Comparison of ENCODE assay signal across 8 mouse cellular contexts in genomic region chr17:32350382-32350983, GRCm38 (mm10). TPM values are rescaled to one million over a fixed set of nuclear protein-coding genes. Genes with fewer than 3 reads are reported as not detected.
DNase-seq lines count a peak whose midpoint lies in the region; ATAC-seq lines count a peak whose summit lies in the region.

TSS of gene Akap8l (minus strand) at chr17:32350607.

- H3K4me2 ChIP-seq in intestine, embryonic 14.5 days (ENCODE audit: low read length) = peak within 1 kb of the TSS; percentile 71

- peak; percentile 86 to 91 for DNase-seq in adrenal gland, adult 18-20 months (ENCODE audit: low spot score in 2 of 2)
- DNase-seq in embryo, embryonic 11 days = peak; percentile 98
- peak; percentile 97 for DNase-seq in gastrocnemius, postnatal 25 days
- DNase-seq in intestine, embryonic 14.5 days (ENCODE audit: low spot score) = peak; percentile 95
- peak; percentile 98 to 99 for DNase-seq in left cerebral cortex, postnatal 14 days (ENCODE audit: low spot score in 2 of 2)
- DNase-seq in mesoderm, embryonic 11.5 days (ENCODE audit: low read depth, low spot score) = peak; percentile 98
- peak; percentile 97 to 98 for DNase-seq in right cerebral cortex, postnatal 36 days (ENCODE audit: low spot score in 2 of 2)
- peak; percentile 98 for DNase-seq in yolk sac, embryonic 10.5 days (ENCODE audit: low spot score)

- peak within 1 kb of the TSS; percentile 68 for H3K9ac ChIP-seq in intestine, embryonic 14.5 days (ENCODE audit: low read length)

- no peaks in the 10 kb centered on the region for H3K9me3 ChIP-seq in intestine, embryonic 14.5 days (ENCODE audit: control insufficient read depth, low read length)

- intact Hi-C loops in left cerebral cortex, postnatal 14 days (cut with DNase I) = no loop called here

- H3K27ac ChIP-seq in intestine, embryonic 14.5 days (ENCODE audit: low read depth) = peak within 1 kb of the TSS; percentile 36; the same call in 1 of the 2 replicates

- H3K27me3 ChIP-seq in intestine, embryonic 14.5 days (replicated peaks; ENCODE audit: control insufficient read depth, insufficient read depth, low read length) = no peaks in the 10 kb centered on the region

- H3K36me3 ChIP-seq in intestine, embryonic 14.5 days (ENCODE audit: control insufficient read depth, insufficient read depth, low read length) = peaks cover 25% of the 10 kb centered on the region

- ATAC-seq in intestine, embryonic 14.5 days (replicated peaks; ENCODE audit: low FRiP score, low TSS enrichment, low read depth) = peak; percentile 96

- H3K4me1 ChIP-seq in intestine, embryonic 14.5 days (replicated peaks; ENCODE audit: control insufficient read depth, insufficient read depth, low read length) = peaks cover 10% of the 10 kb centered on the region

- peak within 1 kb of the TSS; percentile 96 for H3K4me3 ChIP-seq in intestine, embryonic 14.5 days (ENCODE audit: low read depth, low read length)

- WGBS in intestine, embryonic 14.5 days = under 1% methylated on average over 37 of the region's 37 CpGs

RNA-seq across cellular contexts. Expression of gene Akap8l, which starts in this region (rescaled TPM):
- 100 to 1,000 TPM in 1 of 2 experiments, 10 to 100 TPM in 1; 98.4 to 128 TPM for total RNA-seq in adrenal gland, adult 18-20 months (2021)
- 10 to 100 TPM; 26.0 to 33.3 TPM for total RNA-seq in gastrocnemius, postnatal 25 days (2021)
- polyA plus RNA-seq in intestine, embryonic 14.5 days (2014; fragmentation: Nextera tagmentation; extraction: Ambion mirVana) = 64.4 and 79.0 TPM in 2 replicates
- 100 to 1,000 TPM; 164 to 175 TPM for total RNA-seq in left cerebral cortex, postnatal 14 days (2021)

Comparison
In these comparisons a context has a peak if more than half of its experiments do, and no peak if none do; other contexts are left out.
1. Peak in every context shown above with its lines: DNase-seq, ATAC-seq, H3K4me3 ChIP-seq and H3K27ac ChIP-seq.